Mouse (Mus musculus) bone marrow, adult 2 months (tissue): ENCODE measurements around the gene Prkcb.

Experiments used
- CTCF ChIP-seq: fragments of 200-500 bp; IDR thresholded peaks from 2 replicates; pipeline ENCODE4 v1.5.1; 2011; ENCODE audit warnings: low read length, control low read depth; ENCODE audit not compliant: control insufficient read depth, insufficient read depth
- POLR2A ChIP-seq: fragments of 200-500 bp; IDR thresholded peaks from 2 replicates; pipeline ENCODE4 v1.6.1; 2011; ENCODE audit warnings: low read depth, mild to moderate bottlenecking, control low read depth, low read length, borderline replicate concordance; ENCODE audit not compliant: control insufficient read depth

DNA sequence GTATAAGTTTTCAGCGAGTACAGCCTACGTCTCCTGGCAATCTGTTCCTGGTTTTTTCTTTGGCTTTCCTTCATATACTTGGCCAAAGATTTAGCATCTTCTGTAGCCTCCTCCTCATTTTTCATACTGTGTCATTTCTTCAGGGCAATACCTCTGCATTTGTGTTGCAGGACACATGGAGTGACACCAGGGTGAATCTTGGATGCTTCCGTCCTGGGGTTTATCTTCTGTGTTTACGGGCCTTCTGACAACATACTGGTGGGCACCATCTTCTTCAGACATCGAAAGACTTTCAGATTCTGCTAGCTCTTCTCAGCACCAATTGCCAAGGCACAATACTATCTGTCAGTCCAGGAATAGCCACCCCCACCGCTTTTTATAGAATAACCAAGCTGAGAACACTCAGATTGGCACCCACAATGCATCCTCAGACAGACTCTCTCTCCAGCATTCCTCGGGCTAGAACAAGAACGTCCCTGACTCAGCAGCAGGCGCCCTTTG, 39.2 kb upstream of the Prkcb start:
- TF ChIP-seq CTCF (no peak), POLR2A (no peak)
